Mouse (Mus musculus) MEL (cell line): Measurements from ENCODE around the gene Ier3. TPM values are rescaled to one million over a fixed set of nuclear protein-coding genes. Genes with fewer than 3 reads are reported as not detected.
A peak's percentile ranks its signal among the peaks of the same experiment; 100 is the strongest.

Experiments used
- DNase-seq: peaks from one replicate; pipeline ENCODE4 v3.0.0; 2011; ENCODE audit warnings: low read depth, low spot score
- H3K27ac ChIP-seq: 2 replicates; pipeline ENCODE4 v1.5.1; 2012; ENCODE audit warnings: low read depth, mild to moderate bottlenecking, control low read depth, low read length, moderate library complexity; ENCODE audit not compliant: control insufficient read depth
- H3K27me3 ChIP-seq, 2 experiments: fragments of 150-350 bp in 1 of 2; sonication (generic) in 1 of 2; 2 replicates each; pipeline ENCODE4 v1.6.1; 2012; ENCODE audit warnings: low read length in 2 of 2, mild to moderate bottlenecking in 2 of 2, improper control_type of control experiment in 1 of 2, moderate library complexity in 1 of 2; ENCODE audit not compliant: insufficient read depth in 2 of 2, control insufficient read depth in 1 of 2
- H3K36me3 ChIP-seq, 2 experiments: 2 replicates each; pipeline ENCODE4 v1.6.1; 2012 to 2014; ENCODE audit warnings: low read length in 2 of 2, improper control_type of control experiment in 1 of 2, inconsistent platforms in 1 of 2, mild to moderate bottlenecking in 1 of 2; ENCODE audit not compliant: insufficient read depth in 2 of 2, control insufficient read depth in 1 of 2
- H3K4me1 ChIP-seq, 2 experiments: fragments of 150-350 bp in 1 of 2; sonication (generic) in 1 of 2; 2 replicates each; pipeline ENCODE4 v1.6.1; 2012; ENCODE audit warnings: low read length in 2 of 2, improper control_type of control experiment in 1 of 2, mild to moderate bottlenecking in 1 of 2; ENCODE audit not compliant: insufficient read depth in 2 of 2, control insufficient read depth in 1 of 2
- H3K4me3 ChIP-seq, 2 experiments: fragments of 150-350 bp in 1 of 2; sonication (generic) in 1 of 2; 2 replicates each; pipeline ENCODE4 v1.5.1; 2012; ENCODE audit warnings: low read depth in 2 of 2, low read length in 2 of 2, mild to moderate bottlenecking in 2 of 2, moderate library complexity in 2 of 2, control low read depth in 1 of 2, improper control_type of control experiment in 1 of 2; ENCODE audit not compliant: control insufficient read depth in 1 of 2, insufficient read depth in 1 of 2
- H3K79me2 ChIP-seq: 2 replicates; pipeline ENCODE4 v1.6.1; 2012; ENCODE audit warnings: mild to moderate bottlenecking, low read length, moderate library complexity; ENCODE audit not compliant: control insufficient read depth, poor library complexity, insufficient read depth
- H3K9ac ChIP-seq: 2 replicates; pipeline ENCODE4 v1.6.1; 2012; ENCODE audit warnings: low read depth, mild to moderate bottlenecking, control low read depth, low read length, moderate library complexity; ENCODE audit not compliant: control insufficient read depth, poor library complexity, severe bottlenecking
- H3K9me3 ChIP-seq: fragments of 150-350 bp; sonication (generic); replicated peaks from 2 replicates; pipeline ENCODE4 v1.6.1; 2012; ENCODE audit warnings: mild to moderate bottlenecking, low read length, improper control_type of control experiment, moderate library complexity; ENCODE audit not compliant: insufficient read depth
- BHLHE40 ChIP-seq: IDR thresholded peaks from 2 replicates; pipeline ENCODE4 v1.6.1; 2012; ENCODE audit warnings: low read depth, mild to moderate bottlenecking, inconsistent platforms, low read length, improper control_type of control experiment, borderline replicate concordance
- CHD2 ChIP-seq: IDR thresholded peaks from 2 replicates; pipeline ENCODE4 v1.6.1; 2011; ENCODE audit warnings: low read length, improper control_type of control experiment
- CTCF ChIP-seq, 3 experiments: IDR thresholded peaks in 2 of 3; conservative IDR thresholded peaks in 1 of 3; 2 replicates each; pipeline ENCODE4 v1.5.1; 2011 to 2012; ENCODE audit warnings: low read length in 3 of 3, low read depth in 2 of 3, mild to moderate bottlenecking in 2 of 3, improper control_type of control experiment in 1 of 3, inconsistent platforms in 1 of 3, mixed read lengths in 1 of 3, moderate library complexity in 1 of 3; ENCODE audit not compliant: control insufficient read depth in 1 of 3, insufficient read depth in 1 of 3, poor library complexity in 1 of 3, severe bottlenecking in 1 of 3
- ELF1 ChIP-seq: IDR thresholded peaks from 2 replicates; pipeline ENCODE4 v1.6.1; 2014; ENCODE audit warnings: low read depth, mild to moderate bottlenecking, inconsistent platforms, low read length, improper control_type of control experiment, moderate library complexity
- EP300 ChIP-seq, 2 experiments: IDR thresholded peaks; 2 replicates each; pipeline ENCODE4 v1.6.1; 2011; ENCODE audit warnings: improper control_type of control experiment in 2 of 2, low read length in 2 of 2, low read depth in 1 of 2, mild to moderate bottlenecking in 1 of 2
- ETS1 ChIP-seq: IDR thresholded peaks from 2 replicates; pipeline ENCODE4 v1.6.1; 2012; ENCODE audit warnings: low read depth, mild to moderate bottlenecking, inconsistent platforms, low read length, improper control_type of control experiment, moderate library complexity
- JUND ChIP-seq: IDR thresholded peaks from 2 replicates; pipeline ENCODE4 v1.6.1; 2011; ENCODE audit warnings: low read depth, mild to moderate bottlenecking, improper control_type of control experiment, low read length
- MAFK ChIP-seq: IDR thresholded peaks from 2 replicates; pipeline ENCODE4 v1.6.1; 2011; ENCODE audit warnings: low read depth, mild to moderate bottlenecking, low read length, improper control_type of control experiment, borderline replicate concordance
- MAX ChIP-seq: IDR thresholded peaks from 2 replicates; pipeline ENCODE4 v1.6.1; 2011; ENCODE audit warnings: low read length, improper control_type of control experiment
- MEF2A ChIP-seq: IDR thresholded peaks from 2 replicates; pipeline ENCODE4 v1.6.1; 2014; ENCODE audit warnings: low read depth, mild to moderate bottlenecking, inconsistent platforms, low read length, improper control_type of control experiment; ENCODE audit not compliant: poor library complexity, insufficient replicate concordance, severe bottlenecking; ENCODE audit errors: extremely low read depth
- MYB ChIP-seq: IDR thresholded peaks from 2 replicates; pipeline ENCODE4 v1.6.1; 2011; ENCODE audit warnings: mild to moderate bottlenecking, low read depth, low read length, improper control_type of control experiment
- NRF1 ChIP-seq: IDR thresholded peaks from 2 replicates; pipeline ENCODE4 v1.6.1; 2014; ENCODE audit warnings: low read depth, mild to moderate bottlenecking, inconsistent platforms, low read length, improper control_type of control experiment, moderate library complexity; ENCODE audit not compliant: poor library complexity, insufficient read depth, severe bottlenecking
- POLR2A ChIP-seq, 2 experiments: IDR thresholded peaks; 2 replicates each; pipeline ENCODE4 v1.6.1; 2011 to 2012; ENCODE audit warnings: low read length in 2 of 2, mild to moderate bottlenecking in 2 of 2, control low read depth in 1 of 2, improper control_type of control experiment in 1 of 2, low read depth in 1 of 2, moderate library complexity in 1 of 2; ENCODE audit not compliant: control insufficient read depth in 1 of 2, insufficient read depth in 1 of 2, poor library complexity in 1 of 2
- POLR2AphosphoS5 ChIP-seq: IDR thresholded peaks from 2 replicates; pipeline ENCODE4 v1.6.1; 2012; ENCODE audit warnings: low read depth, borderline replicate concordance, mild to moderate bottlenecking, inconsistent platforms, low read length, moderate library complexity, mixed read lengths
- SMC3 ChIP-seq: IDR thresholded peaks from 2 replicates; pipeline ENCODE4 v1.6.1; 2011; ENCODE audit warnings: low read depth, low read length, improper control_type of control experiment
- TAL1 ChIP-seq: IDR thresholded peaks from 2 replicates; pipeline ENCODE4 v1.6.1; 2012; ENCODE audit warnings: mild to moderate bottlenecking, inconsistent platforms, low read length, moderate library complexity, mixed read lengths
- UBTF ChIP-seq: IDR thresholded peaks from 2 replicates; pipeline ENCODE4 v1.6.1; 2012; ENCODE audit warnings: low read depth, mild to moderate bottlenecking, inconsistent platforms, low read length, improper control_type of control experiment, moderate library complexity, borderline replicate concordance; ENCODE audit not compliant: insufficient read depth
- USF2 ChIP-seq, 2 experiments: IDR thresholded peaks; 2 replicates each; pipeline ENCODE4 v1.6.1; 2011 to 2012; ENCODE audit warnings: improper control_type of control experiment in 2 of 2, low read length in 2 of 2, borderline replicate concordance in 1 of 2, inconsistent platforms in 1 of 2, low read depth in 1 of 2, mild to moderate bottlenecking in 1 of 2; ENCODE audit not compliant: insufficient read depth in 1 of 2
- ZC3H11A ChIP-seq: IDR thresholded peaks from 2 replicates; pipeline ENCODE4 v1.6.1; 2012; ENCODE audit warnings: low read depth, mild to moderate bottlenecking, inconsistent platforms, low read length, improper control_type of control experiment
- ZNF384 ChIP-seq: IDR thresholded peaks from 2 replicates; pipeline ENCODE4 v1.6.1; 2012; ENCODE audit warnings: low read depth, mild to moderate bottlenecking, inconsistent platforms, low read length, improper control_type of control experiment
- polyA plus RNA-seq, 2 experiments: library from polyadenylated mRNA; stranded (reverse) in 1 of 2; unstranded in 1 of 2; fragments of >175 nt in 1 of 2; fragments of >200 nt in 1 of 2; gene quantifications; 2 replicates each; pipeline versions ENCODE4 v1.2.1 to v1.2.4; 2012; ENCODE audit warnings: low replicate concordance in 2 of 2, low read depth in 1 of 2; ENCODE audit not compliant: insufficient read length in 2 of 2, insufficient read depth in 1 of 2, missing spikeins in 1 of 2
- total RNA-seq: library from RNA; depleted of rRNA; stranded (reverse); fragments of 300-350 nt; gene quantifications from 2 replicates; pipeline ENCODE4 v1.2.3, GENCODE M21; 2012

Gene Ier3
- total and polyA plus RNA-seq, 3 experiments: 5.5 to 12.2 TPM; not detected in 1

GRCm38 (mm10) chr17:35821439-35822430 is at the start of gene Ier3 (continued):
- TF ChIP-seq UBTF: no peak
- TF ChIP-seq POLR2A (IDR thresholded peaks at IDR 0.05; ENCODE audit: control insufficient read depth in 1 of 2, insufficient read depth in 1 of 2, low read depth in 1 of 2, low read length in 2 of 2, poor library complexity in 1 of 2): peak; percentile 94 to 100; a peak in 3 of 4 replicates
- no peak for TF ChIP-seq CHD2
- no peak for TF ChIP-seq TAL1
- peak; percentile 71; the same call in 1 of the 2 replicates for TF ChIP-seq ETS1
- TF ChIP-seq BHLHE40: no peak

- Histone ChIP-seq H3K4me3 (no peak overlapping the region), H3K27ac (no peak overlapping the region), H3K4me1 (peaks cover 3 to 17% of the 10 kb centered on the region in 2 experiments; a peak in 3 of 4 replicates), H3K36me3 (peaks cover 0 to 19% of the 10 kb centered on the region in 2 experiments; a peak in 2 of 4 replicates), H3K9ac (no peak overlapping the region), H3K27me3 (no peaks in the 10 kb centered on the region), H3K79me2 (no peaks in the 10 kb centered on the region), H3K9me3 (no peaks in the 10 kb centered on the region)
- TF ChIP-seq CTCF (IDR thresholded peaks at IDR 0.05 in 2 of 3, conservative IDR thresholded peaks at IDR 0.05 in 1 of 3; ENCODE audit: control insufficient read depth in 1 of 3, insufficient read depth in 1 of 3, low read depth in 2 of 3, low read length in 3 of 3, poor library complexity in 1 of 3, severe bottlenecking in 1 of 3): no peak
- no peak for TF ChIP-seq NRF1
- TF ChIP-seq ZC3H11A: no peak
- no peak for TF ChIP-seq USF2 (IDR thresholded peaks at IDR 0.05; ENCODE audit: borderline replicate concordance in 1 of 2, insufficient read depth in 1 of 2, low read depth in 1 of 2, low read length in 2 of 2)
- no peak for TF ChIP-seq POLR2AphosphoS5
- TF ChIP-seq ZNF384: no peak
- no peak for DNase-seq
Measured at GRCm38 (mm10) chr17:35776811-35777609, 44.5 kb upstream of the Ier3 start.

- no peak for TF ChIP-seq MAFK
- no peak for TF ChIP-seq ELF1
- no peak for TF ChIP-seq ZC3H11A
- no peak for TF ChIP-seq SMC3
- TF ChIP-seq NRF1: no peak
- no peak for TF ChIP-seq MAX
- no peak for TF ChIP-seq ETS1
- TF ChIP-seq MEF2A: no peak
- TF ChIP-seq POLR2AphosphoS5: no peak
- TF ChIP-seq EP300 (IDR thresholded peaks at IDR 0.05; ENCODE audit: low read depth in 1 of 2, low read length in 2 of 2): no peak
- TF ChIP-seq JUND: no peak
- no peak for TF ChIP-seq MYB
- TF ChIP-seq, all 39 proteins: peak for 0
- Histone ChIP-seq H3K79me2 (no peaks in the 10 kb centered on the region), H3K9me3 (no peaks in the 10 kb centered on the region), H3K4me3 (no peak overlapping the region), H3K36me3 (peaks cover 0 to 19% of the 10 kb centered on the region in 2 experiments; a peak in 2 of 4 replicates), H3K4me1 (peaks cover 3 to 23% of the 10 kb centered on the region in 2 experiments; a peak in 3 of 4 replicates), H3K27me3 (no peaks in the 10 kb centered on the region), H3K9ac (no peak overlapping the region), H3K27ac (no peak overlapping the region)
- no peak for DNase-seq
Measured at GRCm38 (mm10) chr17:35778965-35779364, 42.5 kb upstream of the Ier3 start.
